Mouse (Mus musculus) forebrain, postnatal 0 days (tissue): ENCODE measurements at regions not wholly inside any gene's neighbourhood (a gene's known extent, or its start where the extent isn't known, plus 50 kb on each side); places are given as distances from the start of the nearest gene placed in this dataset.

Experiments used
- ATAC-seq: fragments of 200-750 bp; cut with Nextera tagmentation; 2 replicates; pipeline ENCODE4 v1.8.0; 2017; ENCODE audit warnings: mild to moderate bottlenecking, moderate library complexity
- DNase-seq: peaks from one replicate; pipeline ENCODE4 v3.0.0-alpha.2; 2015
- H3K27ac ChIP-seq: fragments of 300-500 bp; sonication (generic); 2 replicates; pipeline ENCODE4 v1.5.1; 2014; ENCODE audit warnings: low read depth, mild to moderate bottlenecking, antibody characterized with exemption, low read length, moderate library complexity, mixed read lengths
- H3K27me3 ChIP-seq: fragments of 300-500 bp; sonication (generic); 2 replicates; pipeline ENCODE4 v1.6.1; 2014; ENCODE audit warnings: mild to moderate bottlenecking, low read length, mixed read lengths; ENCODE audit not compliant: insufficient read depth
- H3K36me3 ChIP-seq: fragments of 300-500 bp; sonication (generic); 2 replicates; pipeline ENCODE4 v1.6.1; 2014; ENCODE audit warnings: mild to moderate bottlenecking, moderate library complexity; ENCODE audit not compliant: insufficient read depth
- H3K4me1 ChIP-seq: fragments of 300-500 bp; sonication (generic); 2 replicates; pipeline ENCODE4 v1.6.1; 2014; ENCODE audit warnings: antibody characterized with exemption; ENCODE audit not compliant: insufficient read depth
- H3K4me2 ChIP-seq: fragments of 300-500 bp; sonication (generic); 2 replicates; pipeline ENCODE4 v1.6.1; 2014; ENCODE audit warnings: low read depth, mild to moderate bottlenecking, moderate library complexity
- H3K4me3 ChIP-seq: fragments of 300-500 bp; sonication (generic); 2 replicates; pipeline ENCODE4 v1.5.1; 2014; ENCODE audit warnings: low read depth, low read length, mixed read lengths
- H3K9ac ChIP-seq: fragments of 300-500 bp; sonication (generic); 2 replicates; pipeline ENCODE4 v1.6.1; 2014; ENCODE audit warnings: mild to moderate bottlenecking
- H3K9me3 ChIP-seq: fragments of 300-500 bp; sonication (generic); 2 replicates; pipeline ENCODE4 v1.6.1; 2016; ENCODE audit warnings: low read length
- CTCF ChIP-seq: sonication (generic); IDR thresholded peaks from 2 replicates; pipeline ENCODE4 v1.5.1; 2016; ENCODE audit warnings: antibody characterized with exemption, control low read depth, low read depth
- WGBS: fragments of 180-500 bp; shearing (Covaris S2); extraction: QIAGEN DNeasy Blood & Tissue Kit; methylation state at CpG from one replicate; pipeline ENCODE4 v1.1.7; 2014; 5-methylcytosine and 5-hydroxymethylcytosine counted together

DNA sequence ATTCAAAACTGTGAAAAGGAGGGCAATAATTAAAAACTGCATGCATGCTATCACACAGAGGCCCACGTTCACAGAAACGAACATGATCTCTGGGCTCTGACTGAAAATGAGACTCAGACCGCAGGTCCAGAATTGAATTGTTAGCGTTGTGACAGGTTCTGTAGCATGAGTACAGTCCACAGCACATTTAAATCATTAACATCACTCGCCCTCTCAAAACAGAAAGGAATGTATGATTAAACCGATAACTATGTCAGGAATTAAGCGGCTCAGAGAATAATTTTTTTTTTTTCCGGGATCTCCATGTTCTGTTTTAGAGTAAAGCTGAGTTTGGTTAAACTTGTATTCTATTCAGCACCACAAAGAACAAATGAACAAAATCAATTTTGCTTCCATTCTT lies 634.3 kb upstream of the Pitx2 start:
- H3K27me3 ChIP-seq = no peaks in the 10 kb centered on the region
- ATAC-seq = no peak

DNA sequence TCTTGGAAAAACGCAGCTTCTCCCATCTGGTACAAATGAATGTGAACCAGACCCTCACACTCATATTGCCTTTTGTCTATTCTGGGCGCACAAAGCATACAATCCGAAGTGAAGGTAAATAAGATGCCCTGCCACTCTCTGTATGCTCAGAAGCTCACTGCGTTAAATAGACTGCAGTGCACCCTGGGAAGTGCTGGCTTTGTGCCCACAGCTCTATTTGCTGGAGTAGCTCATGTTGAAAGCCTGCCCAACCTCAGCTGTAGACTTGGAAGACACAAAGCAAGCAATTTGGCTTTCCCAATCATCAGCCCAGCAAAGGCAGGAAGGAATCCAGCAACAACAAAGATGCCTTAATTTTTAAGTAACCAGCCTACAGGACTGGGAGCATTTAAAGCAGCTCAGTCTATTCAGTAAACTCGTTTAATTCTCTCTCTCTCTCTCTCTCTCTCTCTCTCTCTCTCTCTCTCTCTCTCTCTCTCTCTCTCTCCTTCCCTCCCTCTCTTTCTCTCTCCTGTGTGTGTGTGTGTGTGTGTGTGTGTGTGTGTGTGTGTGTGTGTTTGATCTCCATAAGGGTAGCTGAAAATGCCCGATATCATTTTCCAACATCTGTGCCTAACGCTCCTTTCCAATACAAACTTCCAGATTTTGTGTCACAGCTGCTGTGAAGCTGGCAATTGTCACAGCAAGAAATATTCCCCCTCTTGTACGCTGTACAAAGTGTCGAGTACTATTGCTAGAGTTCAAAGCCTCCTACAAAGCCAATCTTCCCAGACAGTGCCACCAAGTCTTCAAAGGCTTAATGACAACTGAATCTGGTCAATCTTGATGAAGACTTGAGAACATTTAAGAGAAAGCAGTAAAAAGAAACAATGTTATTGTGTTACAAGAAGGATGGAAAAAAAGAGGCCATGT lies 650.5 kb upstream of the Fam241a start:
- H3K27ac ChIP-seq = peak overlapping the region; percentile 62
- DNase-seq = peak; percentile 94
- H3K9me3 ChIP-seq = no peaks in the 10 kb centered on the region
- H3K4me3 ChIP-seq = no peak overlapping the region
- no peak overlapping the region for H3K9ac ChIP-seq
- H3K4me2 ChIP-seq = peak overlapping the region; percentile 15; the same call in 1 of the 2 replicates
- no peak for TF ChIP-seq CTCF
- no peaks in the 10 kb centered on the region for H3K36me3 ChIP-seq
- no peaks in the 10 kb centered on the region for H3K27me3 ChIP-seq
- 7% methylated on average over 9 of the region's 9 CpGs for WGBS
- ATAC-seq = peak; percentile 96
- 0 out of 2 replicates have a peak, but pooled peaks cover 2% of the 10 kb centered on the region for H3K4me1 ChIP-seq

More for the DNA sequence above, 634.3 kb upstream of the Pitx2 start:
- TF ChIP-seq CTCF = no peak
- Histone ChIP-seq H3K4me3 (no peak overlapping the region), H3K9ac (no peak overlapping the region), H3K36me3 (no peaks in the 10 kb centered on the region), H3K27ac (no peak overlapping the region), H3K4me1 (no peaks in the 10 kb centered on the region), H3K4me2 (no peak overlapping the region), H3K9me3 (no peaks in the 10 kb centered on the region)
- no peak for DNase-seq
- 65% methylated on average over 8 of the region's 8 CpGs for WGBS

DNA sequence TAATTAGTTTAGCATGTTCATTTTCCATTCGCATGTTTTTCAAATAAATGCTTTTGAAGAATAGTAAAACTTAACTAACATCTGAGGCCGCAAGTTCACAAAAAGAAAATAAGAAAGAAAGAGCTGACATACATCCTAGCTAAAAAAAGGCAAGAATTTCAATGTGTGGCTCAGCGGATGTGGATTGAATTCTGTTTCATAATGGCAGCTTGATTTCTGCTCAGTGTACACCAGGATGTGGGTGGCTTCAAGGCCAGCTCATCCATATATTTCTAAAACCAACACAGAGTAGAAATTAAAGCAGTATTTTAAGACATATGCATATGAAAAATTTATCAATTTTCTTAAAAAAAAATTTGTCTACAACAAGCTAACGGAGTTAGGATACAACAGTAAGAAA lies 629.3 kb upstream of the Fam241a start:
- no peak overlapping the region for H3K27ac ChIP-seq
- ATAC-seq (no peak), DNase-seq (no peak)
- no peaks in the 10 kb centered on the region for H3K27me3 ChIP-seq
- no peaks in the 10 kb centered on the region for H3K9me3 ChIP-seq
- H3K9ac ChIP-seq = no peak overlapping the region
- H3K4me3 ChIP-seq = no peak overlapping the region
- no peak for TF ChIP-seq CTCF
- no peaks in the 10 kb centered on the region for H3K4me1 ChIP-seq
- H3K36me3 ChIP-seq = no peaks in the 10 kb centered on the region
- WGBS = 49% methylated on average over 4 of the region's 4 CpGs
- no peak overlapping the region for H3K4me2 ChIP-seq

DNA sequence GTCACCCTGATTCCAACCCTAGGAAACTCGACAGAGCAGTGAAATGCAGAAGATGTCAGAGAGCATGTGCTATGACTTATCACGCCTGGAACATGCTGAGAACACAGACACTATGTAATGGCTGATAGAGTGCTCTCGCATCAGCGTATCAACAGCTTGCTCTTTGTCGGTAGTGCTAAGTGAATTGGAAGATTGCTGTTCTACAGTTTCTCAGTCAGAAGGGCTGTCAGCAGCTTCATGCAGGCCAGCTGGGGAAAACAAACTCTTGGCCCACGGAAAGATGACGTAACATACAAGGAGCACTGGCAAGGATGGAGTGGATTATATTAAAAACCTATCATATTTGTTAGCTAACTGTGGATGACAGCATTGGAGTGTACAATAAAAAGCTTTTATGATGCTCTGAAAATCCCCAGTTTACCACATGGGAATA lies 624.6 kb upstream of the Fam241a start:
- ATAC-seq (peak; percentile 97), DNase-seq (peak; percentile 84)
- 0 out of 2 replicates have a peak overlapping the region, but pooled peaks have one; percentile 31 for H3K9ac ChIP-seq
- WGBS = 13% methylated on average over 7 of the region's 7 CpGs
- no peak for TF ChIP-seq CTCF
- peak overlapping the region; percentile 29 for H3K4me3 ChIP-seq
- H3K4me2 ChIP-seq = peak overlapping the region; percentile 57
- H3K36me3 ChIP-seq = no peaks in the 10 kb centered on the region
- no peaks in the 10 kb centered on the region for H3K9me3 ChIP-seq
- H3K4me1 ChIP-seq = 0 out of 2 replicates have a peak, but pooled peaks cover 4% of the 10 kb centered on the region
- H3K27ac ChIP-seq = peak overlapping the region; percentile 36; the same call in 1 of the 2 replicates
- H3K27me3 ChIP-seq = no peaks in the 10 kb centered on the region

GRCm38 (mm10) chr3:128519913-128520316 lies 623.8 kb upstream of the Fam241a start:
- Histone ChIP-seq H3K4me2 (peak overlapping the region; percentile 57), H3K9ac (peak overlapping the region; percentile 31; the same call in 1 of the 2 replicates), H3K9me3 (no peaks in the 10 kb centered on the region), H3K27me3 (no peaks in the 10 kb centered on the region), H3K36me3 (no peaks in the 10 kb centered on the region), H3K27ac (0 out of 2 replicates have a peak overlapping the region, but pooled peaks have one; percentile 36), H3K4me1 (0 out of 2 replicates have a peak, but pooled peaks cover 4% of the 10 kb centered on the region), H3K4me3 (peak overlapping the region; percentile 29)
- no peak for TF ChIP-seq CTCF
- DNase-seq (peak; percentile 54), ATAC-seq (no peak)
- 7% methylated on average over 6 of the region's 6 CpGs for WGBS

DNA sequence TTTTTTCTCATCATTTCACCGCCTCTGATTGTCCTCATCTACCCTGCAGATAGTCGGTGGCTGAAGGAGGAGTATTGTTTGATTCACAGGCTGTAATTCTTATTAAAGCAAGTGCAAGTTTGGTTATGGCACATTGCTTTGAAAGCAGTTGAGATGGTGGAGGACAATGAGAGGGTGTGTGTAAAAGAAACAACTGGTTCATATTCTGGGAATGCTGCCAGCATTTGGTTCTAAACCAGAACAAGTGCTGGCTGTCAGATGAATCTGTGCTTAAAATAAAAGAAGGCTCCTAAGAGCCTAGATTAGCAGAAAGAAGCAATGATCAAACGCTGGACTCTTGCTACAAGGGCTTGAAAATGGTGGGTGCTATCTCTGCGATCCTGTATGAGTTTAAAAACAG lies 622.7 kb upstream of the Fam241a start:
- Histone ChIP-seq H3K27me3 (no peaks in the 10 kb centered on the region), H3K36me3 (no peaks in the 10 kb centered on the region), H3K4me3 (no peak overlapping the region), H3K9me3 (no peaks in the 10 kb centered on the region), H3K27ac (no peak overlapping the region; the same call in 1 of the 2 replicates), H3K4me2 (no peak overlapping the region), H3K9ac (no peak overlapping the region), H3K4me1 (0 out of 2 replicates have a peak, but pooled peaks cover 4% of the 10 kb centered on the region)
- WGBS = 26% methylated on average over 4 of the region's 4 CpGs
- TF ChIP-seq CTCF = no peak
- peak; percentile 46 for DNase-seq
- peak; percentile 1; the same call in 1 of the 2 replicates for ATAC-seq

GRCm38 (mm10) chr3:128471111-128471510 lies 575.0 kb upstream of the Fam241a start:
- H3K27ac ChIP-seq = no peak overlapping the region
- 54% methylated on average over 3 of the region's 3 CpGs for WGBS

More at GRCm38 (mm10) chr3:128471111-128471510, 575.0 kb upstream of the Fam241a start:
- H3K9ac ChIP-seq = no peak overlapping the region
- H3K27me3 ChIP-seq = no peaks in the 10 kb centered on the region
- H3K4me2 ChIP-seq = no peak overlapping the region
- H3K4me3 ChIP-seq = no peak overlapping the region
- peak; percentile 18 for DNase-seq
- ATAC-seq = no peak
- H3K9me3 ChIP-seq = no peaks in the 10 kb centered on the region
- peak; percentile 49 for TF ChIP-seq CTCF
- no peaks in the 10 kb centered on the region for H3K4me1 ChIP-seq
- H3K36me3 ChIP-seq = no peaks in the 10 kb centered on the region
